Mouse (Mus musculus) cerebellum, adult 2 months (tissue): ENCODE data around the gene Srms.

ENCODE experiments used
- CTCF ChIP-seq: fragments of 200-500 bp; IDR thresholded peaks from 2 replicates; pipeline ENCODE4 v1.5.1; 2011; ENCODE audit warnings: low read depth, mild to moderate bottlenecking, control low read depth, low read length, moderate library complexity, borderline replicate concordance; ENCODE audit not compliant: insufficient read depth
- POLR2A ChIP-seq: fragments of 200-500 bp; IDR thresholded peaks from 2 replicates; pipeline ENCODE4 v1.6.1; 2011; ENCODE audit warnings: low read length, control low read depth, borderline replicate concordance; ENCODE audit not compliant: insufficient read depth

DNA sequence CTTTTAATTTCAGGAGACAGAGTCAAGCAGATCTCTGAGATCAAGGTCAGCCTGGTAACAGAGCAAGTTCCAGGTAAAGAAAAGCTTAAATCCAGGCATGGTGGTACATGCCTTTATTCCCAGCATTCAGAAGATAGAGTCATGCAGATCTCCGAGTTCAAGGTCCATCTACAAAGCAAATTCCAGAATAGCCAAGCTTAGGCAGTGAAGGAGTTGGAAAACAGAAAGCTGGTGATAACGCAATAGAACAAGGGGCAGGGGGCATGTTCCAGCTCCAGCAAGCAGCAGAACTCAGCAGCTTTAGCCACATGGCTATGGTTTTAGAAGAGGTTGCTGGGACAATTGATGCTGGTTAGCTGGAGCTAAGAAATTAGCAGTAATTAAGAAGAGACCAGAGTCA lies 12.0 kb upstream of the Srms start:
- TF ChIP-seq CTCF (no peak), POLR2A (no peak)
